Mouse (Mus musculus) G1E (cell line): ENCODE data around the gene Slfn9.

Source experiments
- CTCF ChIP-seq: IDR thresholded peaks from 2 replicates; pipeline ENCODE4 v1.5.1; 2012; ENCODE audit warnings: low read depth, low read length, inconsistent platforms, mixed read lengths
- POLR2AphosphoS5 ChIP-seq: IDR thresholded peaks from 2 replicates; pipeline ENCODE4 v1.6.1; 2012; ENCODE audit warnings: low read depth, low read length, inconsistent platforms; ENCODE audit not compliant: insufficient replicate concordance

GRCm38 (mm10) chr11:82962215-82962614 lies 29.4 kb downstream of the Slfn9 start:
- TF ChIP-seq CTCF: no peak
- TF ChIP-seq POLR2AphosphoS5: no peak
